Mouse (Mus musculus): ENCODE measurements at regions not wholly inside any gene's neighbourhood (a gene's known extent, or its start where the extent isn't known, plus 50 kb on each side); places are given as distances from the start of the nearest gene placed in this dataset.

DNA sequence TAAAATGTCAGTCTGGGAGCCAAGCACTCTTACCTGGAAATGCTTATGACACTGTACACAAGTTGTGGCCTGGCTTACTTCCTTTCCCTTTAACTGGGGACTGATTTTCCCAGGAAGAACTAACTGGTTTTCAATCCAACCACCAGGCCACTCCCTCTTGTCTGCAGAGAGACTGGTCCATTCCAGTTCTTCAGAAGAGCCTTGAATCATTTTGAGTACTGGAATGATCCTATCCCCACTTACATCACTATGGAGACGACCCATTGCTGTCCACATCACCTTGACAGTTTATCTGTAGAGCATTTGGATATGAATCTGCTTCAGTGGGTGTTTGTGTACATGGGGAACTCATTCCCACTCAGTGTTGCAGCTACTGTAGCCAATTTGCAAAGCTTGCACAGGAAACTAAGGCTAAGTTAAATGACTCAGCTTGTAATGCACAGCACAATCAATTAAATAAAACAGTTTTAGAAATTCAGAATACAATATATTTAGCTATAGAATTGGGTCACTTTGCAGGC is 121.7 kb upstream of the Prep start:
- no peak for DNase-seq

DNA sequence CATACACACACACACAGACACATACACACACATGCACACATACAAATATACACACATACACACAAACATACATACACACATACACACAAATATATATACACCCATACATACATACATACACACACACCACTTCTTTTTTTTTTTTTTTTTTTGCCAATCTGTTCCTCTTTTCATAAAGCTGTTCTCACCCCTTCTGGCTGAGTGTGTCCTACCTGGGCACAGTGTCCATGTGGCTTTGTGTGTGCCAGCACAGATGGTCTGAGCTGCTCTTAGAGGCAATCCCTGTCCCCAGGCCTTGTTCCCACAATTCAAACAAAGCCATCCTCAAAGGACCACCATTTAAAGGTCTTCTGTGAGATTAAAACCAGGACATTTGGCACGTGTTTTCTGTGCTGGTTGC is 127.6 kb upstream of the Prep start:
- DNase-seq: no peak

DNA sequence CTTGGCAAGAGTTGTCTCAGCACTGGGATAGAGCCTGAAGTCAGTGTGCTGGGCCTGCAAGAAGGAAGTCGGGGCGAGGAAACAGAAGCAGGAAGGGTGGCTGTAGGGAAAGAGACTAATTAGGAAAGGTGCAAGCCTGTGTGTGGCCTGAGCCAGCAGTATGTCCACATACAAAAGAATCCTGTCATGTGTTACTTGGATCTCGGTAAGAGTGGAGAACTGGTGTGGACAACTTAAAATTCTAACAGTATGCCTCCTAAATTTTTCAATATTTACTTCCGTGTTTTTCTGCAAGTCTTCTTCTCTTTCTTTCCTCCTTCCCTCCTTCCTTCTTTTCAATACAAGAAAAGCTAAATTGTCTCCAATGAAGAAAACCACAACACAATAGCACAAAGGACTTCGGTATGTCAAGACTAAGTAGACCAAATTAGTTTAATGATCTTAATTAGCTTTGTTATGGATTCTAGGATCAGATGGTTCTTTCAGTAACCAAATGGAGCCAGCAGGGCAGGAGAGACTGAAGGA is 130.0 kb upstream of the Prep start:
- DNase-seq: no peak

DNA sequence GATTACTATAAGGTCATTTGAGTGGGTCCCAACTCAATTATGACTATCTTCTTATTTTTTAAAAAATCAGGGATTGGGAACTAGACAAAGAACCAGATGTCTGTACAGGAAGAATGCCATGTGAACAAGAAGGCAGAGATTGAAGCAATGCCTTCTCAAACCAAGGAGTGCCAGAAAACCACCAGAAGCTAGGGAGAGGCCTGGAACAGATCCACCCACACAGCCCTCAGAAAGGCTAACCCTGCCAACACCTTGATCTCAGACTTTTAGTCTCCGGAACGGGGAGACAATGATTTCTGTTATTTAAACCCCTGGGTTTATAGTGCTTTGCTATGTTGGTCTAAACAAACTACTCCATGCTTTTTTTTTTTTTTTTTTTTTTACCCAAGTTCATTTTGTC is 136.2 kb upstream of the Prep start:
- DNase-seq: no peak

DNA sequence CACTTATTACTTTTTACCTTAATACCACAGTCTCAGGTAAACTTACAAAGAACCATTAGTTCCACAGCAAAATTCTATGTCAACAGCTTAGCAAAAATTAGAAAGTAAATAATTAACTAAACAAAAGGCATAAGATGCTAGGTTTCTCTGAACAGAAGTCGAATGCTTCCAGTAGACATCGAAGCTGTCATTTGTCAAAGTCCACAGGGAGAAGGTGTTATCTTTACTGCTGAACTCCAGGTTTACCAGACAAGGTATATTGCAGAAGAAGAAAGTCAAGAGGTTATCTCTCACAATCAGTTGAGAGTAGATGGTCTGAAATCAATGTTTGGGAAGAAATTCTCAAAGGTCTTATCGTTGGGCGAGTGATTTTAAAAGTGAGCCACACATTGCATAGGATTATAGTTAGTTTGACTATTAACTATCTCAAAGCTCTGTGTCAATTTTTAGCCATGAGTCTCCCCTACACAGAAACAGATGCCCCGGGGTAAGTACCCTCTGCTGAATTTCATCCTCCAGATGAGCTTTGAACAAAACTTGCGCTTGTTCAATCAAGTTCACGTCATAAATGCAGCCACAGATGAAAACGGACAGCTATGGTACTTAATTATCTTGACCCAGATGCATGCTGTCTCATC is 153.1 kb upstream of the Prep start:
- no peak for DNase-seq

DNA sequence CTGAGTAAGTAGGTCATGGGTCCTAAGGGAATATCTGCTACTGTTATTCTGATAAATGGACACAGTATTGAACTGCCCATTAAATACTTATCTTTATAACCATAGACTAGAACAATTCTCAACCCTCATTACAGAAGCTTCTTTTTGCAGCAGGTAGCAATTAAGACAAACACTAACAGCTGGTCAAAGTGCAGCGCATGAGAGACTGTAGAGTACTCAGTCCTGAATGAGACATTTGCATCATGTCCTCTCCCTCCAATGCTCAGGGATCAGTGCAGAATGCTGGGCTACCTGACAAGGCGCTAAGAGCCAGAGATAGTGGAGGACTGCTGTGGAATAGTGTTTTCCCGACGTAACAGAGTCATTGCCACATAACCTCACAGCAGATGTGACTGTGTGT is 162.5 kb upstream of the Prep start:
- no peak for DNase-seq

DNA sequence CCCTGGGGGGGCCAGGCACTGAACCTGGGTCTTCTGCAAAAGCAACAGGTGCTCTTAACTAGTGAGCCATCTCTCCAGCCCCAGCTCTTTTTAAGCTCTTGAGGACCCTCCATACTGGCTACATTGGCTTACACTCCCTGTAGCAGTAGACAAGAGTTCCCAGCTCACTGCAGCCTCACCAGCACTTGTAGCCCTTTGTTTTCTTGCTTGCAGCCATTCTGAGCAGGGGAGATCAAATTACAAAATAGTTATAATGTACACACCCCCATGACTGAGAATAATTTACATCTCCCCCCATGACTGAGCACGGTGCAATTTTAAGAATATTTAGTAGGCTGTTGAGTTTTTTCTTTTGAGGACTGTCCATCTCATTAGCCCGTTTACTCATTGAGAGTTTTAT is 165.8 kb upstream of the Prep start:
- DNase-seq: no peak

DNA sequence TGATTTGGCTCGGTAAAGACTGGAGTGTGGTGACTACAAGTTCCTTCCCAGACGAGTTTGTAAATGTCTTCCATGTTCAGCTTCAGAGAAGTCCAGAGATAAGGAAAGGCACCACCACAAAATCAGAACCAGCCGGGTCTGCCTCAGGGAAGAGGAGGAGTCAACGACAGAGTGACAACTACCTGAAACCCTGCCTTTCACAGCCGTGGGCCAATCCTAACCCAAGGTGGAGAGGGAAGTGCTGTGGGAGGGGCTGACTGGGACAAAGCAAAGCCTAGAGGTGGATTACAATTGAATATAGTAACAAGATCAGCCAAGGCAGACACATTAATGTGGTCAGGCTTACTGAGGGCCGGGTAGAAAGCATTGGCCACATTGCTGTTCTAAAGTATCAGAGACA is 174.9 kb upstream of the Prep start:
- no peak for DNase-seq

DNA sequence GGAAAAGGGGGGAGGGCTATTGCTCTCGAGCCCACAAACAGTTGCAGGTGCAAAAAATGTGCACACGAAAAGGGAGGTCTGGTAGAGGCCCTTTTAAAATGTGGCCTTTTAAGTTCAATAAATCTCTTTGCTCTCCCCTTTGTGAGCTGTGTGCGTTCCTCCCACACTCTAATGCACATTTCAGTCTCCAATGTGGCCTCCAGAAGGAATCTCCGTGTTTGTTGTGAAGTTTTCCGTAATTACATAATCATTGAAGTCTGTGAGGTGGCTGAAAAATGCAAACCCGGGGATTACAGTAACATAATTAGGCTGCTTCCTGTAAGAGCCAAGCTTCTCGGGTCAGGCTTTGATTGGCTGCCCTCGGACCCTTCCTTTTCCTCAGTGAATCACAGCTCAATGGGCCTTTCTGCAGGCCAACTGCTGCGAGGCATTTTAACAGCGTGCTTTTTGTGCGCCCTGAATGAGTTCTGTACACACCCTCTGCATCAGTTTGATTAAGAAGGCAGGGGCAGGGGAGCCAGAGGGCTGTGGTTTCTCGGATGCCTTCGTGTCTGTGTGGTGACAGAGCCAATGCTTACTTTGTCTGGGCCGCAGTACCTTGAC is 179.8 kb upstream of the Prep start:
- no peak for DNase-seq

DNA sequence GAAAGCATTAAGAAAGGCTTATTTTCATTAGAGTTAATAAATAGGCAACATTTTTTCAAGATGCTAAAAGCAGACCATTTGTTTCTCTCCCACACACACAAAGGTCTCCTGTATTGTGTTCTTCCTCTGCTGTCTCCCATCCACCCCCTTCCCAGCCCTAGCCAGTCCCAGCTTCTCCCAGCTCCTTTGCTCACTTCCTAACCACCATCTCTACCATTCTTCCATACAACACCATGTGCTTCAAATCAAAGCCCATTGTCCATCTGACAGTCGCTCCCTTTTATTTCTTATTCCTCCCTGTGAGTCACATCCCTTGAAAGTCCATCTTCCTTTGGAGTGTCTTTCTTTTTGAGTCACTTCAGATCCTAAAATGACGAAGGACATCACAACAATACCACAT is 185.0 kb upstream of the Prep start:
- DNase-seq: no peak

DNA sequence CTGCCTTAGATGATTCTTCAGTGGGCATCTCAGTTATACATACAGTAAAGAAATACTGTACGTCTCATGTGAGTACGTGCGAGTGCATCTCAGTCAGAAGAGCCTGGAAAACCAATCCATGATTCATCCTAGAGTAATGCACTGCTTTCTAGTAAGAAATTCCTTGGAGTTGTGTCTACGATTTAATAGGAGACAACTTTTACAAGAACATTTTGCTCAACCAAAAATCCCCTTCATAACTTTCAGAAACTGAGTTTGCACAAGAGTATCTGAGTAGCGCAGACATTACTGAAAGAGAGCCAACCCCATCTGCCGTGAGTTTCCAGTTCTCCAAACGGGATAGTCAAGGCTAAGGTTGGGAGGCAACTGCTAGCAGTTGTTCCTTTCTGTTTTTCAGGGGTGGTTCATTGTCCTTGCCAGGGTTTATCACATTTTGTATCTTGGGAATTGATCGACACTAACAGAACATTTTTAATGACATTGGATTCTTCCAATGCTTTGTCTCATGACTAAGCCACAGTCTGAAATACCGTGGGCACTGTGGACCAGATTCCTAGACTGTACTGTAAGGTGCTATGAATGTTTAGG is 189.8 kb upstream of the Prep start:
- no peak for DNase-seq

DNA sequence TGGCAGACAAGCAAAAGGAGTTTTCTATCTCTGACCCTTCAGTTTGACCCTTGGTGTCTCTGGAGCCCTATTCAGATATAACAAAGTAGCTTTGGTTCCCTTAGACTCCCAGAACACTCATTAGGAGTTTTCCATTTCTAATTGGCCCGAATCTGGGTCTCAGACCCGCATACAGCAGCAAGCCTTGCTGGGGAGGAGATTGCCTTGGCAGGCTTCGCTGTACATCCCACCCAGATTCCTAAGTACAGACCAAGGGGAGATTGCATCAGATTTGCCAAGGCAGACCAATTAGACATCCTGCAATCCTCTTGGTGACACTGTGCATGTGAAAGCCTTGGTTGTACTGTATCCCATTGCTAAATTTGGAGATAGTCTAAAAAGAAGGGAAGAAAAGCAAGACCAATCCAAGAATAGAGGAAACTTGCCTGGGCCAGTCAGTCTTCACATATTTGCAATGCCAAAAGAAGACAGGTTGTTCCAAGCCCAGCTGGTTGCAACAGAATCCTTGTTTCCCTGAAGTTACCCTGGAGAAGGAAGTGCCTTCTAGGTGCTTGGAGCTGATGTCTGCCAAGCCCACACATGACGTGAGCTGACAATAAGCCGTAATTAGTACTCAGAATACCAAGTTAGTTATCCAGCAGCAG is 193.2 kb upstream of the Prep start:
- no peak for DNase-seq

DNA sequence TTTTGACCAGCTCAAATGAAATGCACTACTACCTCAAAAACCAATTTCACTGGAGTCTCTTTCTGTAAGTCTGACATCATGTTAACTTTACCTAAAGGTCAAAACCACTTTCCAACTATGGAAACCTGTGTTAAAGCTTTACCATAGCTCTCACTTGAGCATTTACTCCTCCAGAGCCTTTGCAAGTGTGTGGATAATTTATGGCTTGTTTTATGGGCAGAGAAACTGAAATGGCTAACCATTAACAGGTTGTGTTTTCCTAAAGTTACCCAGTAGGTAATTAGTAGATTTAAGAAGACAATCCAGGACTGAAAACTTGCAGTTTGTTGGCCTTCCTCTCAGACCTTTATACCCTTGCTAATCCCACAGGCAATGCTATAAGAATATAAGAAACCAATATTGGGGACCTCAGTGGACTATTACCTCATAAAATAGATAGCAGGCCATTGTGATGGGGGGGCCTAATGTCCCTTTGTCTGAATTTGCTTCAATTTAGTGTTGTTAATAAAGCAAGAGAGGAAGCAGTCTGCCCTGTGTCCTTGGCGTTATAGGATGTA is 202.7 kb upstream of the Prep start:
- no peak for DNase-seq

DNA sequence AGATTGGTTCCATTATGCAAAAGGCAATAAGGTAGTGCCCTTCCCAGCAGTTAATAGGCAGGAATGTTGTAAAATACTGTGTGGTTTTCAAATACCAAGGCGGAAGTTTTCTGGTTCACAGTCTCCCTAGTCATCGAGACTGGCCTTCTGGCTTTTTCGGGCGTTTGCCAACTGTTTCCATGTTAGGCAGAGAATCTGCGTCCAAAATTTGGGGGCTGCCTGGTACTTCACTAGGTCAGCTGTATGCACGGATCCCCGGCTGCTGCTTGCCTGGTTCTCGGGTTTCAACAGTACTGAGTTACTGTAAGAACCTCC is 204.7 kb upstream of the Prep start:
- DNase-seq: no peak

DNA sequence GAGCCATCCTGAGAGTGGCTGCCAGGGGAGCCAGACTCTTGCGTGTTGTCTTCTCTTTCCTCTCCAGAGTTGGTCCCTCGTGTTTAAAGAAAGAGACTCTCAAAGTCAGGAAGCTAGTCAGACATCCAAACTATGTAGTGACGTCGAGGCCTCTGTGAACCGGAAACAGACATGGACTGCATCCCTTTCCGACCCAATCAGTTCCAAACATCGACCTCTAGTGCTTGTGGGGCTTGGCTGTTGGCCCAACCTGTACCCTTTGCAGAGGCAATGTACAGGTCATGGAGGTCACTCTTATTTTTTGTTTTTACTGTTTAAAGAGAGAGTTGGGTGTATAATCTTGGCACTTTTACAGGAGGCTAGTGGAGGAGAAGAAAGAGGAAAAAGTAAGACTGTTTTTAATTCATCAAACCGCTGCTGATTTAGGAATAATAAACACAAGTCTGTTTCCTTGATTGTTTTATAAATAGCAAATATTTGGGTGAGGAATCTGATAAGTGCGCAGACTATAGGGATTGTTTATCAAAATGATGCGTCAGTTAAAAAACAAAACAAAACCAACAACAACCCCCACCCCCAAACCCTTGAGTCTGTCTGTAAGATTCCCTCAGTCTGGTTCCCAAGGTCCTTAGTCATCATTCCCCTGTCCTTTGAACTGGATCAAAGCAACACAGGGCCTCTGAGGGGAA is 205.2 kb upstream of the Prep start:
- peak; percentile 41 to 67 for DNase-seq

DNA sequence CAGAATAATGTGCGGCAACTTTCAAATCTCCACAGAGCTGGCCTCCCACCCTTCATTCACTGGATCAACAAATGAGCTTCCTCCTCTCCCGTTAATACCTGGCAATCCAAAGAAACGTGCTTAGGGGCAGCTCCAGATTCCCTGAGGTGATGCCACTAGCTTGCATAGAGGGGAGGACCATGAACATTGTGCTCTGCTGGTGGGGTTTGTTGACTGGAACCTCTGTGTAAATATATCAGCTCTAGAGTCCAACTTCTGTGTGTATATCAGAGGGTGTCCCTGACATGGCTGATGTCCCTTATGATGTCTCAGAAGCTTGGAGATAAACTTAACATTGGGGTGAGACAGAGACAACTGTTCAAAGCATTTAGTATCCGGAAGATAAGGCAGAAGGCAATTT is 209.6 kb upstream of the Prep start:
- DNase-seq: no peak

DNA sequence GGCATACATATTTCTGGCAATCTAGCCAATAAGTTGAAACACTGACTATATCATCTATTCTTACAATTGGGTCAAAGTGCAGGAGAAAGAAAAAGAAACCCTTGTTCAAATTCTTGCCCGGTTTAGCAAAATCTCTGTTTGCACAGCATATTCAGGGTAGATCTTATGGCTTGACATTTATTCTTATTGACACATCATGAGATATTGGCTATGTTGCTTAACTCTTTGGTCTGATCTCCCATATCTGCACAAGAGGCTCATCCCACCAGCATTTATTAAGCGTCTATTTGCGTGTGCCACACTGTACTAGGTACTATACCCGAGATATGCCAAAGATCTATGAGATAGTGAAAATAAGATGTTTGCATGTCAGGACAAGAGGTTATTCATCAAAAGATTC is 212.9 kb upstream of the Prep start:
- no peak for DNase-seq

DNA sequence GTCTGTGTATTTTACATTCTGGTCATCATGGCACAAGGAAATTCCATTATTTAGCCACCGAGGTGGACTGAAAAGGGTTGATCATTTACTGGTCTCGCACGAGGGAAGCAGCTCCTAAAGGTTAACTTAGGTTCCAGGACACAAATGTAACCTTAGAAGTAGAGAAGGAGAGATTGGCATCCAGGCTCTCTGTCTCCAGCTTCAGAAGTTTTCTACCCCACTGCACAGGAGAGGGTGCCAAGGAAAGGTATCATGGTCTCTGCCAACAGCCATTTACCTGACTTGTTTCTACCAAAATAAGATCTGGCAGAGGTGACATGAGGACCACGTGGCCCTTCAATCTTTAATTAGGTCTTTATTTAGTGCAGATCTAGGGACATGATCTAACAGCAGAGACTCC is 218.0 kb upstream of the Prep start:
- DNase-seq: no peak

DNA sequence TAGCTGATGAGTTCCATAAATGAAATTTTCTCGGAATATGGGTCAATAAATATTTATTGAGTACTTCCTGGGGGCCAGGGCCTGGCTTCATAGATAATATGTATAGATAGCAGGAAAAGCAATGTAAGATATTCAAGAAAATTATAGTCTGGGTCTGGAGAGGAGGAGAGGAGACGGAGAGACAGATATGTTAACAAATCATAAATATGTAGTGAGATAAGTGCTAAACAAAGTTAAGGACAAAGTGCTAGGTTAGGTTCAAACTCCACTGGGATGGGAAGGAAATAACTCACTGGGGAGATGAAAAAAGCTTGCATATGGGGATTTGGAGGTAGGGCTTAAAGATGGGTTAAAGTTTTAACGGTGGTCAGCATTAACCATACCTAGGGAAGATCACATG is 220.2 kb upstream of the Prep start:
- DNase-seq: no peak

DNA sequence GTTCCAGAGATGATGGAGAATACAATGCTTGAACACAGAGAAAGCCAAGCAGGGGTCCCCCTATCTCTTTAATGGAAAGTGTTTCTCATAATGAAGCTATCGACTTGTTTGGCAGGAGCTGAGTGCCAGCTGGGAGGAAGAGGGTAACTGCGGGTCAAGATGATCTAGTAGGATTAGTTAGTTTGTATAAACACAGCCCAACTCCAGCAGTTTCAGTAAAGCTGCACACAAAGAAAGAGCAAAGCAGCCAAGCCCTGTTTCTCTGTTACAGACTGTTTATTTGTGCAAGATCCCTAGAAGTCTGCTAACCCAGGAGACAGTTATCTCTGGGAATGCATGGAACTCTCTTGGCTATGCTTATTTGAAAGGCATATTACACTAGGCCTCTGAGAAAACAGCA is 220.9 kb upstream of the Prep start:
- DNase-seq: no peak

DNA sequence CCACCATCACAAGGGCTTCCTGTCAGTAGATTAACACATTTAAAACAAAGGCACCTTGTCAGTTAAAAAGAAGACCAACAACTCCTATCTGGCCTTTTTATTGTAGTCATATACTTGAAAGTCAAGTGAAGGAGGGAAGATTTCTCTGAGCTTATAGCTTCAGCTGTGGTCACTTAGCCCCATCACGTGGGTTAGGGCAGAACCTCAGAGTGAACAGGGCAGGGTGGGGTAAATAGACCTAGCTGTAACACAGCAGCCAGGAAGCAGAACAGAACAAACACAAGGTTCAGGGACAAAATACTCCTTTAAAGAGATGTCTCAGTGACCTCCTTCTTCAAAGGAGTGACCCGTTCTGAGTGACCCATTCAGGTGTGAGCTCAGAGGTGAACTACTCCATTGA is 226.6 kb upstream of the Prep start:
- no peak for DNase-seq

DNA sequence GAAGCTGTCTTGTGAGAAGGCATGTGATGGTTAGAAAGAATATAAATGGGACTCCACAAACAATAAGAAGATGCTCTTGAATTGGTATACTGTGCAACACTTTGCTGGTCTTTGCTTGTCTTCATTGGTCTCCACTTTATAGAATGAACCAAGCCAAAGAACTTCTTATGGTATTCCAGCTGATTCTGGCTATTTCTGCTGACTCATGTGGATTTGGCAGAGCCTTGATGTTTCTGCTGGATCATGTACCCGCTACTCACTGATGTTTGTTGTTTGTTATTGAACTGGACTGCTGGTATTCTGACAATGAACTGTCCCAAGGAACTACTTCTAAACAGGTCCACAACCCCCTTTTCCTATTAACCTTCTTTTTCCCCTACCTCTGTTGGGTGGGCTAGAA is 234.5 kb upstream of the Prep start:
- no peak for DNase-seq

DNA sequence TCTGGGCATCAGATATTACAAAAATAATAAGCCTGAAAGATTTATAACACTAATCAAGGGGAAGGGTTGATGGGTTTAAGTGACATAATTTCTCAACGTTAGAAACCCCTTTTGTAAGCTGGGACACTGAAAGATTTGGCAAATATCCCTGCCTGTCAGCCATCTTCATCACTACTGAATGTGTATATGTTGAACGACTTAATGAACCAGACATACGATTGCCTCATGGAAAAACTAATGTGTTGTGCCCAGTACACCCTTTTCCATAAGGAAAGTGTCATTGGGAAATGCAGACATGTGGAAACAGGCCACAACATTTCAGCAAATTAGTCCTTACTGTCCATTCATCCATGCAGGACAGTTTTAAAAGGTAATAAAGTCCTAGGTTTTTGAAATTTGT is 240.7 kb upstream of the Prep start:
- DNase-seq: no peak

Measured in adrenal gland, postnatal 36 days (tissue).